Mouse (Mus musculus) lung, postnatal 0 days (tissue): Measurements from ENCODE around the gene Ropn1l. TPM values are rescaled to one million over a fixed set of nuclear protein-coding genes. Genes with fewer than 3 reads are reported as not detected.

ENCODE experiments used
- ATAC-seq: fragments of 200-750 bp; cut with Nextera tagmentation; 2 replicates; pipeline ENCODE4 v1.8.0; 2017; ENCODE audit warnings: moderate library complexity
- DNase-seq: peaks from one replicate; pipeline ENCODE4 v3.0.0-alpha.2; 2016; ENCODE audit warnings: low spot score
- H3K27ac ChIP-seq: fragments of 300-500 bp; sonication (generic); 2 replicates; pipeline ENCODE4 v1.5.1; 2014; ENCODE audit warnings: antibody characterized with exemption, mild to moderate bottlenecking, low read length, mixed read lengths
- H3K27me3 ChIP-seq: fragments of 300-500 bp; sonication (generic); replicated peaks from 2 replicates; pipeline ENCODE4 v1.6.1; 2014; ENCODE audit warnings: low read length, mixed read lengths; ENCODE audit not compliant: insufficient read depth
- H3K36me3 ChIP-seq: fragments of 300-500 bp; sonication (generic); 2 replicates; pipeline ENCODE4 v1.6.1; 2014; ENCODE audit warnings: low read length, mixed read lengths; ENCODE audit not compliant: insufficient read depth
- H3K4me1 ChIP-seq: fragments of 300-500 bp; sonication (generic); 2 replicates; pipeline ENCODE4 v1.6.1; 2014; ENCODE audit warnings: antibody characterized with exemption, low read depth, low read length, mixed read lengths; ENCODE audit not compliant: insufficient read depth
- H3K4me2 ChIP-seq: fragments of 300-500 bp; sonication (generic); replicated peaks from 2 replicates; pipeline ENCODE4 v1.6.1; 2014; ENCODE audit warnings: low read depth, mild to moderate bottlenecking, low read length, moderate library complexity, mixed read lengths
- H3K4me3 ChIP-seq: fragments of 300-500 bp; sonication (generic); 2 replicates; pipeline ENCODE4 v1.5.1; 2014; ENCODE audit warnings: low read depth, low read length
- H3K9ac ChIP-seq: fragments of 300-500 bp; sonication (generic); replicated peaks from 2 replicates; pipeline ENCODE4 v1.6.1; 2014; ENCODE audit warnings: low read depth, mild to moderate bottlenecking
- H3K9me3 ChIP-seq: fragments of 300-500 bp; sonication (generic); 2 replicates; pipeline ENCODE4 v1.6.1; 2016; ENCODE audit warnings: low read length, mixed read lengths
- CTCF ChIP-seq: IDR thresholded peaks from 2 replicates; pipeline ENCODE4 v1.5.1; 2016; ENCODE audit warnings: antibody characterized with exemption, mild to moderate bottlenecking
- EP300 ChIP-seq: IDR thresholded peaks from 2 replicates; pipeline ENCODE4 v1.6.1; 2016; ENCODE audit warnings: antibody characterized with exemption, mild to moderate bottlenecking, control low read depth
- WGBS: fragments of 180-500 bp; shearing (Covaris S2); extraction: QIAGEN DNeasy Blood & Tissue Kit; methylation state at CpG from one replicate; pipeline ENCODE4 v1.1.7; 2014; 5-methylcytosine and 5-hydroxymethylcytosine counted together
- polyA plus RNA-seq: library from polyadenylated mRNA; unstranded; fragments of >200 nt; fragmentation: Nextera tagmentation; extraction: Ambion mirVana; gene quantifications from 2 replicates; pipeline ENCODE4 v1.2.1, GENCODE M21; 2015

Gene Ropn1l
- polyA plus RNA-seq, 1 experiment from 2014 or later: 7.4 TPM

- no peak for TF ChIP-seq EP300
- TF ChIP-seq CTCF: no peak
- Histone ChIP-seq H3K9me3 (no peaks in the 10 kb centered on the region), H3K4me2 (no peak overlapping the region), H3K27ac (no peak overlapping the region), H3K9ac (no peak overlapping the region), H3K27me3 (no peaks in the 10 kb centered on the region), H3K4me1 (no peaks in the 10 kb centered on the region), H3K36me3 (no peaks in the 10 kb centered on the region), H3K4me3 (no peak overlapping the region)
- ATAC-seq (no peak), DNase-seq (no peak)
- whole genome bisulfite sequencing: 76% methylated on average over 3 of the region's 3 CpGs
These were observed 56.2 kb downstream of the Ropn1l start for GRCm38 (mm10) chr15:31397379-31397778.

GRCm38 (mm10) chr15:31396755-31397154 lies 56.8 kb downstream of the Ropn1l start:
- DNase-seq (no peak), ATAC-seq (no peak)
- H3K9ac ChIP-seq: no peak overlapping the region
- H3K4me1 ChIP-seq: no peaks in the 10 kb centered on the region
- no peaks in the 10 kb centered on the region for H3K27me3 ChIP-seq
- 67% methylated on average over 5 of the region's 5 CpGs for WGBS
- no peak overlapping the region for H3K4me3 ChIP-seq
- H3K9me3 ChIP-seq: no peaks in the 10 kb centered on the region
- no peak overlapping the region for H3K27ac ChIP-seq
- no peak for TF ChIP-seq CTCF
- no peak for TF ChIP-seq EP300
- H3K4me2 ChIP-seq: no peak overlapping the region
- H3K36me3 ChIP-seq: no peaks in the 10 kb centered on the region

- no peak overlapping the region for H3K27ac ChIP-seq
These were observed 57.6 kb downstream of the Ropn1l start for GRCm38 (mm10) chr15:31395986-31396385.

GRCm38 (mm10) chr15:31393402-31393801 lies 60.1 kb downstream of the Ropn1l start:
- Histone ChIP-seq H3K4me3 (no peak overlapping the region), H3K4me2 (no peak overlapping the region), H3K4me1 (no peaks in the 10 kb centered on the region), H3K27ac (no peak overlapping the region), H3K27me3 (no peaks in the 10 kb centered on the region), H3K9me3 (no peaks in the 10 kb centered on the region), H3K9ac (no peak overlapping the region), H3K36me3 (no peaks in the 10 kb centered on the region)
- no peak for DNase-seq
- no peak for TF ChIP-seq CTCF
- no peak for TF ChIP-seq EP300
- 78% methylated on average over 6 of the region's 6 CpGs for WGBS
- no peak for ATAC-seq

More at GRCm38 (mm10) chr15:31395986-31396385, 57.6 kb downstream of the Ropn1l start:
- TF ChIP-seq CTCF (no peak), EP300 (no peak)
- WGBS: 88% methylated on average over 4 of the region's 4 CpGs
- Histone ChIP-seq H3K9ac (no peak overlapping the region), H3K4me3 (no peak overlapping the region), H3K4me2 (no peak overlapping the region), H3K9me3 (no peaks in the 10 kb centered on the region), H3K4me1 (no peaks in the 10 kb centered on the region), H3K36me3 (no peaks in the 10 kb centered on the region), H3K27me3 (no peaks in the 10 kb centered on the region)
- ATAC-seq: no peak
- DNase-seq: no peak

- ATAC-seq: no peak
- Histone ChIP-seq H3K4me1 (no peaks in the 10 kb centered on the region), H3K27me3 (no peaks in the 10 kb centered on the region), H3K9me3 (no peaks in the 10 kb centered on the region), H3K36me3 (no peaks in the 10 kb centered on the region), H3K4me3 (no peak overlapping the region), H3K9ac (no peak overlapping the region), H3K4me2 (no peak overlapping the region), H3K27ac (no peak overlapping the region)
- TF ChIP-seq CTCF: no peak
- TF ChIP-seq EP300: no peak
- no peak for DNase-seq
- WGBS: 85% methylated on average over 7 of the region's 7 CpGs
These were observed 60.8 kb downstream of the Ropn1l start for GRCm38 (mm10) chr15:31392705-31393104.

- ATAC-seq: no peak
- 73% methylated on average over 4 of the region's 4 CpGs for WGBS
- DNase-seq: no peak
- H3K9me3 ChIP-seq: 0 out of 2 replicates have a peak, but pooled peaks cover 2% of the 10 kb centered on the region
- no peak overlapping the region for H3K27ac ChIP-seq
- H3K4me1 ChIP-seq: no peaks in the 10 kb centered on the region
- TF ChIP-seq EP300 (no peak), CTCF (no peak)
- no peak overlapping the region for H3K9ac ChIP-seq
- H3K36me3 ChIP-seq: no peaks in the 10 kb centered on the region
- H3K4me2 ChIP-seq: no peak overlapping the region
- H3K27me3 ChIP-seq: no peaks in the 10 kb centered on the region
- H3K4me3 ChIP-seq: no peak overlapping the region
These were observed 61.4 kb downstream of the Ropn1l start for GRCm38 (mm10) chr15:31392135-31392534.

Other genes starting within 250 kb of the Ropn1l start
- 127 and 148 TPM in 2 replicates for gene Dap, start 229.4 kb downstream of the Ropn1l start, polyA plus RNA-seq
- gene Ankrd33b, start 86.0 kb downstream of the Ropn1l start, polyA plus RNA-seq: 18.7 and 19.8 TPM in 2 replicates
- 18.3 and 20.6 TPM in 2 replicates for gene March6, start 77.3 kb upstream of the Ropn1l start, polyA plus RNA-seq
- 12.2 and 13.5 TPM in 2 replicates for gene Cmbl, start 111.7 kb upstream of the Ropn1l start, polyA plus RNA-seq
- 211 and 225 TPM in 2 replicates for gene Cct5, start 148.1 kb upstream of the Ropn1l start, polyA plus RNA-seq
- 9.8 and 14.0 TPM in 2 replicates for gene Fam173b, start 148.1 kb upstream of the Ropn1l start, polyA plus RNA-seq